Mouse (Mus musculus) mouse trophoblast stem cell (cell line): Measurements from ENCODE around the gene Pcf11.

Experiments
- in situ Hi-C, 2 experiments: fragments of 300-500 bp; cut with MseI, MboI; formaldehyde crosslinking; loops; 2 replicates in 1 of 2; 3 replicates in 1 of 2; pipeline ENCODE4 v1.15.1; 2025

Gene Pcf11

GRCm38 (mm10) chr7:92638050-92638449, 31.7 kb downstream of the Pcf11 start:
- in situ Hi-C loops: no loop called here

DNA sequence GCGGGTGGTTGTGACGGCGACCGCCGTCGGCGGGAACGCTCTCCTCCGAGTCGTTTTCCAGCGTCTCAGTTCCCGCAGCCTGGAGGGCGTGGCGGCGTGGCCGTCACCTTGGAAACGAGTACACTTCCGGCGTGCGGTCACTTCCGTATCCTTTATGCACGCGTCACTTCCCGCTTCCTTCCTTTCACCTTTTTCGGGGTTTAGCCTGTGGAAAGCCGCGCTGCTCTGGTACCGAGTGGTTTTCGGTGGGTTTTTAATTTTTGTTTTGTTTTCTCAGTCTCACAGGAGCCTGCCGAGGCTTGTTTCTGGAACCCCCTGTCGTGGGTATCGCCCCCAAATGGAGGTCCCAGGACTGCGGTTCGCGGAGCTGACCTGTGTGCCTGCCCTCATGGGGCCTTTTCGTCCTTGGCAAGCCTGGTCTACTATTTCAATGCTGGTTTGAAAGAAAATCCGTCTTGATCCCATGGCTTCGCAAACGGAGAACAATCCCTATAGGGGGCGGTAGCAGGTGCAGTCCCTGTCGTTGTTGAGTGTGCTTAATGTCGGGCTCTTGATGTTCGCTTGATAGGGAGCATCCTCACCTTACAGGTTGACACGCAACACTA, 32.6 kb downstream of the Pcf11 start, which contains the start of gene Ankrd42:
Gene Ankrd42, minus strand, starts transcription at position 122 of the 605 bp plus-strand sequence.
- in situ Hi-C loops: no loop called here

GRCm38 (mm10) chr7:92636295-92637011, 33.3 kb downstream of the Pcf11 start:
- in situ Hi-C loops: no loop called here

- in situ Hi-C loops: no loop called here
These were observed 39.6 kb downstream of the Pcf11 start for GRCm38 (mm10) chr7:92630167-92630566.

DNA sequence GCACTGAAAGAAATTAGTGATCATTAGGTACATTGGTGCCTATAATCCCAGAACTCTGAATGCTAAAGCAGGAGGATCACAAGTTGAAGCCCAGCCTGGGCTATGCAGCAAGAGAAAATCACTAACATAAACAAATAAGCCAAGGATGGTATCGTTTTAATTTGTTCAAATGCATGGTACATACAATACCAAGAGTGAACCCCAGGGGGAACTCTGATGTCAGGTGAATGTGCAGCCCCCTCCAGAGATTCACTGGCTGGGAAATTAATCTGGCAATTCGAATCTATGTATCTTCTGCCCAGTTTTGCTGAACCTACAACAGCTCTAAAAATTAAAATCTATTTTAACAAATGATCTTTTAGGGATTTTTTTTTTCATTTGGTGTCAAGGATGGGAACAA, 45.2 kb downstream of the Pcf11 start:
- in situ Hi-C loops: no loop called here

GRCm38 (mm10) chr7:92610830-92611229, 58.9 kb downstream of the Pcf11 start:
- in situ Hi-C loops: no loop called here

DNA sequence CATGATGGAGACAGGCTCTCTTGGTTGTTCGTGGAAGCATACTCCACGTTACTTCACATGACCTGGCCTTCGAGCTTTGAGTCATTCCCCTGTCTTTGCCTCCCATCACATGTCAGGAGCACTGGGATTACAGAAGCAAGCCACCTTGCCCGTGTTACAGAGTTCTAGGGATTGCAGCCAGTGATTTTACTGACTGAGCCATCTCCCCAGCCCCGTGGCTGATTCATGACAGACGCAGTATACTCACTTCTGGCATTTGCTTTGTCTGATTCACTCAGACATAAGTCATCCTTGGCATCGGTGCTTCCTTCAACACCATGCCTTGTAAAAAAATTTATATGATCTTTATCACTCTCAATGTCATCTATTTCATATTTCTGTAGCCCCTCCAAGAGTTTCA, 64.8 kb downstream of the Pcf11 start:
- in situ Hi-C loops: no loop called here
